8 mouse cellular contexts compared by ENCODE assay signal in genomic region chr3:95739353-95740104, GRCm38 (mm10). TPM values are rescaled to one million over a fixed set of nuclear protein-coding genes. Genes with fewer than 3 reads are reported as not detected.
A peak's percentile ranks its signal among the peaks of the same experiment; 100 is the strongest.
DNase-seq lines count a peak whose midpoint lies in the region; ATAC-seq and TF ChIP-seq lines count a peak whose summit lies in the region.

Gene Ecm1 (minus strand): TSS chr3:95739569.

- no peak for ATAC-seq in hindbrain, embryonic 13.5 days (ENCODE audit: low FRiP score)

- WGBS in hindbrain, embryonic 13.5 days, result 79% methylated on average over 7 of the region's 7 CpGs
- WGBS in macrophage (ENCODE audit: missing documents), result 63% methylated on average over 7 of the region's 7 CpGs

- peak within 1 kb of the TSS; percentile 19; the same call in 1 of the 2 replicates for H3K9ac ChIP-seq in hindbrain, embryonic 13.5 days

- H3K27ac ChIP-seq in gastrocnemius, adult 2 months, result peak within 1 kb of the TSS; percentile 76
- peak within 1 kb of the TSS; percentile 32; the same call in 1 of the 2 replicates for H3K27ac ChIP-seq in hindbrain, embryonic 13.5 days
- H3K27ac ChIP-seq in macrophage, result peak within 1 kb of the TSS; percentile 67

- H3K27me3 ChIP-seq in hindbrain, embryonic 13.5 days, result no peaks in the 10 kb centered on the region

- DNase-seq in ES-CJ7 (ENCODE audit: low read depth, low spot score) (peak; percentile 22), ZHBTc4 (ENCODE audit: low read depth, low spot score) (peak; percentile 49)
- DNase-seq in gastrocnemius, adult 2 months, result peak; percentile 65
- DNase-seq in left cerebral cortex, adult 8-10 months (ENCODE audit: low spot score in 2 of 2), result peak; percentile 30 to 49
- peak; percentile 38 for DNase-seq in thymus, postnatal 14 days
- DNase-seq in cerebellum, postnatal 10 days, result no peak

- no peaks in the 10 kb centered on the region for H3K9me3 ChIP-seq in hindbrain, embryonic 13.5 days

- intact Hi-C loops in gastrocnemius, adult 2 months (cut with DNase I), result no loop called here

- H3K79me2 ChIP-seq in macrophage (ENCODE audit: inconsistent target), result no peaks in the 10 kb centered on the region

- peak within 1 kb of the TSS; percentile 59 for H3K4me3 ChIP-seq in gastrocnemius, adult 2 months
- no peak within 1 kb of the TSS for H3K4me3 ChIP-seq in hindbrain, embryonic 13.5 days
- no peak within 1 kb of the TSS; the same call in 1 of the 2 replicates for H3K4me3 ChIP-seq in macrophage (ENCODE audit: inconsistent target)

- H3K36me3 ChIP-seq in hindbrain, embryonic 13.5 days, result peaks cover 83% of the 10 kb centered on the region
- H3K36me3 ChIP-seq in macrophage (ENCODE audit: inconsistent target), result peaks cover 21% of the 10 kb centered on the region

- H3K4me2 ChIP-seq in hindbrain, embryonic 13.5 days, result no peak within 1 kb of the TSS

- no peak for TF ChIP-seq CTCF in gastrocnemius, adult 2 months (IDR thresholded peaks at IDR 0.05)

- no peaks in the 10 kb centered on the region for H3K4me1 ChIP-seq in hindbrain, embryonic 13.5 days (replicated peaks)

RNA-seq across cellular contexts. Expression of gene Ecm1, which starts in this region (rescaled TPM):
- total RNA-seq in gastrocnemius, adult 2 months (2021), result 10 to 100 TPM; 18.0 to 23.0 TPM
- 12.9 and 13.4 TPM in 2 replicates for polyA plus RNA-seq in hindbrain, embryonic 13.5 days (2015; fragmentation: Nextera tagmentation; extraction: Ambion mirVana)
- total RNA-seq in left cerebral cortex, adult 8-10 months (2022), result 10 to 100 TPM; 10.2 to 13.3 (median 11.7) TPM
- 10 to 100 TPM in 24 of 26 experiments, 1 to 10 TPM in 2; 4.3 to 76.9 (median 28.8) TPM for total RNA-seq in macrophage (2018; cell fraction: chromatin; rRNA removed)
- 100 to 1,000 TPM in 4 of 26 experiments, 10 to 100 TPM in 22; 46.0 to 119 (median 71.5) TPM for total RNA-seq in macrophage (2018; cell fraction: cytosol; rRNA removed)
- total RNA-seq in macrophage (2018; cell fraction: nucleus; rRNA removed), result 100 to 1,000 TPM in 9 of 26 experiments, 10 to 100 TPM in 17; 51.3 to 143 (median 78.9) TPM
- polyA plus RNA-seq in macrophage (2018), result 105 to 185 TPM (median 109 TPM) in 3 replicates

Comparison
In these comparisons a context has a peak if more than half of its experiments do, and no peak if none do; other contexts are left out.
1. DNase-seq: peak in ES-CJ7 (single experiment), ZHBTc4 (single experiment), gastrocnemius, adult 2 months (single experiment), left cerebral cortex, adult 8-10 months (2 of 2) and thymus, postnatal 14 days (single experiment); none in cerebellum, postnatal 10 days (0 of 2).
2. Peak in every context shown above with its lines, with median percentiles within 50 percentile points of each other: H3K27ac ChIP-seq.